Mouse (Mus musculus) bone marrow, adult 2 months (tissue): Measurements from ENCODE around the gene Ergic1. TPM values are rescaled to one million over a fixed set of nuclear protein-coding genes. Genes with fewer than 3 reads are reported as not detected.
A peak's percentile ranks its signal among the peaks of the same experiment; 100 is the strongest.

Experiments
- H3K27ac ChIP-seq: fragments of 200-500 bp; 2 replicates; pipeline ENCODE4 v1.5.1; 2012; ENCODE audit warnings: low read depth, mild to moderate bottlenecking, control low read depth, inconsistent platforms, low read length; ENCODE audit not compliant: control insufficient read depth, poor library complexity, insufficient read depth
- H3K4me1 ChIP-seq: fragments of 200-500 bp; 2 replicates; pipeline ENCODE4 v1.6.1; 2011; ENCODE audit warnings: low read length; ENCODE audit not compliant: control insufficient read depth, insufficient read depth
- H3K4me3 ChIP-seq: fragments of 200-500 bp; replicated peaks from 2 replicates; pipeline ENCODE3; 2011; ENCODE audit warnings: mild to moderate bottlenecking, low read depth, low read length, control low read depth; ENCODE audit not compliant: control insufficient read depth
- CTCF ChIP-seq: fragments of 200-500 bp; IDR thresholded peaks from 2 replicates; pipeline ENCODE4 v1.5.1; 2011; ENCODE audit warnings: low read length, control low read depth; ENCODE audit not compliant: control insufficient read depth, insufficient read depth
- POLR2A ChIP-seq: fragments of 200-500 bp; IDR thresholded peaks from 2 replicates; pipeline ENCODE4 v1.6.1; 2011; ENCODE audit warnings: low read depth, mild to moderate bottlenecking, control low read depth, low read length, borderline replicate concordance; ENCODE audit not compliant: control insufficient read depth
- WGBS: fragments of 180-500 bp; shearing (Covaris S2); methylation state at CpG from one replicate; pipeline ENCODE4 v1.1.7; 2018; 5-methylcytosine and 5-hydroxymethylcytosine counted together
- polyA plus RNA-seq: library from polyadenylated mRNA; stranded (reverse); fragments of >200 nt; gene quantifications from 2 replicates; pipeline ENCODE4 v1.2.4, GENCODE M21; 2011; ENCODE audit warnings: low replicate concordance; ENCODE audit not compliant: missing spikeins, insufficient read depth, insufficient read length

The Ergic1 gene
- polyA plus RNA-seq, 1 experiment, result 23.4 TPM

- Histone ChIP-seq H3K4me3 (peak within 1 kb of the TSS; percentile 61), H3K4me1 (peaks cover 1% of the 10 kb centered on the region; the same call in 1 of the 2 replicates), H3K27ac (0 out of 2 replicates have a peak within 1 kb of the TSS, but pooled peaks have one; percentile 1)
- WGBS, result 2% methylated on average over 28 of the region's 28 CpGs
- TF ChIP-seq POLR2A (peak; percentile 72), CTCF (peak; percentile 95)
Observed at GRCm38 (mm10) chr17:26662978-26663683, 101.8 kb downstream of the Ergic1 start, which contains the start of gene Atp6v0e. TSS of gene Atp6v0e (plus strand) at chr17:26663231.

- H3K4me1 ChIP-seq, result peaks cover 1% of the 10 kb centered on the region; the same call in 1 of the 2 replicates
- WGBS, result 82% methylated on average over 4 of the region's 4 CpGs
- no peak for TF ChIP-seq CTCF
- no peak for TF ChIP-seq POLR2A
- H3K27ac ChIP-seq, result no peak overlapping the region
- H3K4me3 ChIP-seq, result no peak overlapping the region
Observed at GRCm38 (mm10) chr17:26665600-26665999, 104.3 kb downstream of the Ergic1 start.

- TF ChIP-seq CTCF (no peak), POLR2A (no peak)
- Histone ChIP-seq H3K4me3 (no peak overlapping the region), H3K27ac (no peak overlapping the region), H3K4me1 (no peaks in the 10 kb centered on the region; the same call in 1 of the 2 replicates)
- 62% methylated on average over 4 of the region's 4 CpGs for WGBS
Observed at GRCm38 (mm10) chr17:26671268-26671667, 110.0 kb downstream of the Ergic1 start.

- H3K27ac ChIP-seq, result no peak overlapping the region
- no peak for TF ChIP-seq CTCF
- H3K4me1 ChIP-seq, result no peaks in the 10 kb centered on the region; the same call in 1 of the 2 replicates
- peak overlapping the region; percentile 93 for H3K4me3 ChIP-seq
- WGBS, result 24% methylated on average over 7 of the region's 7 CpGs
Observed at GRCm38 (mm10) chr17:26675845-26676244, 114.6 kb downstream of the Ergic1 start.

GRCm38 (mm10) chr17:26676252-26676615 is 114.9 kb downstream of the Ergic1 start:
- no peaks in the 10 kb centered on the region; the same call in 1 of the 2 replicates for H3K4me1 ChIP-seq
- peak overlapping the region; percentile 93 for H3K4me3 ChIP-seq
- under 1% methylated on average over 30 of the region's 30 CpGs for WGBS
- TF ChIP-seq CTCF (no peak), POLR2A (peak; percentile 93; the same call in 1 of the 2 replicates)
- H3K27ac ChIP-seq, result peak overlapping the region; percentile 90

- no peaks in the 10 kb centered on the region; the same call in 1 of the 2 replicates for H3K4me1 ChIP-seq
- TF ChIP-seq POLR2A, result no peak
- no peak for TF ChIP-seq CTCF
- H3K27ac ChIP-seq, result peak overlapping the region; percentile 90
- peak overlapping the region; percentile 93 for H3K4me3 ChIP-seq
- 1% methylated on average over 26 of the region's 26 CpGs for WGBS
Observed at GRCm38 (mm10) chr17:26676616-26677376, 115.5 kb downstream of the Ergic1 start.

GRCm38 (mm10) chr17:26677711-26678637 is 116.7 kb downstream of the Ergic1 start:
- Histone ChIP-seq H3K27ac (no peak overlapping the region), H3K4me1 (no peaks in the 10 kb centered on the region; the same call in 1 of the 2 replicates), H3K4me3 (no peak overlapping the region)
- no peak for TF ChIP-seq POLR2A
- no peak for TF ChIP-seq CTCF
- WGBS, result 55% methylated on average over 7 of the region's 7 CpGs

- 94% methylated on average over 6 of the region's 6 CpGs for WGBS
- TF ChIP-seq CTCF (no peak), POLR2A (no peak)
- Histone ChIP-seq H3K4me3 (no peak overlapping the region), H3K4me1 (no peaks in the 10 kb centered on the region; the same call in 1 of the 2 replicates), H3K27ac (no peak overlapping the region)
Observed at GRCm38 (mm10) chr17:26681276-26681675, 120.0 kb downstream of the Ergic1 start.
